Mouse (Mus musculus) activated CD4-positive, CD25-positive, alpha-beta regulatory T cell, adult 4 months (primary cell): Measurements from ENCODE around the gene Ccdc148. TPM values are rescaled to one million over a fixed set of nuclear protein-coding genes. Genes with fewer than 3 reads are reported as not detected.

Experiments
- ATAC-seq: one replicate; pipeline ENCODE4 v1.8.0; 2017
- polyA plus RNA-seq, 2 experiments: library from polyadenylated mRNA; unstranded; fragments of 100-300 nt; shearing (Covaris generic); gene quantifications; one replicate each; pipeline ENCODE4 v1.2.1; 2017

The Ccdc148 gene
- polyA plus RNA-seq, 2 experiments from 2014 or later: 0.86 to 1.1 TPM

DNA sequence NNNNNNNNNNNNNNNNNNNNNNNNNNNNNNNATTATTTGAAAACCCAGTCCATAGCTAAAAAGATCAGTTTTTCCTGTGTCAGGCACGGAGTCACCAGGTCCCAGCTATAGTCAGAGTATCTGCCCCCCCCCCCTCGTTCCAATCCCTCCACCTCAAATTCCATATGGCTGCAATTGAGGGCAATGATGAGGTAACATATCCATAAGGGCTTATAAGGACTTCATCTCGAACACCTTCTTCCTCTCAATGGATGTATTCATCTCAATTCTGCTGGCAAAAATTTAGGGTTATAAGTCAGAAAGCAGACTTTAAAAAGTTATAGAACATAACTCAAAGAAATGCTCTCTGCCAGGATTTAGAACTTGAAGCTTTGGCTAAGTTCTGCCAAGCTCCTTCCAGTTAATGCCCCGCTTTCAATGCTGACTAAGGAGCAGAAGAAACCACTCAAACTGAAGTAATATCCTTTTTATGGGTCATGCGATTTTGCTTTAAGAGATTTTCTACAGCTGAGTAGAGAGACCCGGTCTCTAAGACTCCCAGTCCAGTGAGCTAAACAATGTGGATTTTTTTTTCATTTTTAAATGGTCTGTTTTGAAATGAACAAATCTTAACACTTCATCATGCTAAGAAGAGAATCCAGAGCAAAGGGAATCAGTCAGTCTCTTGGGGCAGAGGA, 111.6 kb downstream of the Ccdc148 start:
- ATAC-seq: no peak

DNA sequence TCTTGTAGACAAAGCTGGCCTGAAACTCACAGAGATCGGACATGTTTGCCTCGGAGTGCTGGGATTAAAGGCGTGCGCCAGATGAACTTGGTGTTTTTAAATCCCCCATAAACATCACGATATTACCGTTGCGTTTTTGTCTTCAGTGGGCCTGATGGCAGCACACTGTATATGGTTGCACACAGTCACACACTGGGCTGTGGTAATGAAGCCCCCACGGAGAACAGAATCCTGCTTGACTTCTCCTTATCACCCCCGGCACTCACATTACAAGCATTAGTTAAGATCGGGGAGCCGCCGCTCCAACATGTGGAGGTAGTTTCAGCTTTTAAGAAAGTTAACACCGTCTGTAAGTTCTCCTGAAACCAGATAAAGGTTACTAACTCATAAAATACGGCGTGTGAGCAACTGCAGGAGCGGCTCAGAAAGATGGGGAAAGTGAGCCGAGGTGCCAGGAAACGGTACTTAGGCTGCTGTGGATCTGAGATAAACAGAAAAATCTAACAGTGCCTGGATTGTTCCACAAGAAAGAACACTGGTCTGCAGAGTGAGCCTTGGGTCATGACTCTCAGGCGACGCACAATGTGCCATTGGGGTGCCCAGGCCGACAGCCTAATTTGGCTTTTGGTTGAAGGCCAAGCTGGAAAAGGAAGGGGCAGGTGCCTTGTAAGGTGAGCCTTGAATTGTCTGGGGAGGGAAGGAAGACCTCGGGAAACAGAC, 117.0 kb downstream of the Ccdc148 start:
- ATAC-seq: no peak

DNA sequence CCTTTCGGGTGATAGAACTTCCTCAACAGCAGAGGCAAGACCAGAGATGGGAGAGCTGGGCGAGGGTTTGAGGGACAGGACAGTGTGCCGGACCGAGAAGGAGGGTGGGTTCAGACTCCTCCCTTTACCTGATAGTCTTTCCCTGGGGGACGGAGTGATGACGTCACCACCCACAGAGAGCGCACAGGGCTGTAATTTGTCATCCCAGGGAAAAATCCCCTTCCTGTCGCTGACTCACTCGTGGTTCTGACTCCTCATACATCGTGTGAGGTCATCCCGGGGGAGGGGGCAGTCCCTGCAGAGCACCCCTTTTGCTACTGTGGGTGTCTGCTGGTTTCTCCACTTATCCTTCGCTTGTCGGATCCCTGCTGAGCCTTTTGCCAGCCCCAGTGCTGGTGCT, 117.9 kb downstream of the Ccdc148 start:
- ATAC-seq: peak; percentile 65

DNA sequence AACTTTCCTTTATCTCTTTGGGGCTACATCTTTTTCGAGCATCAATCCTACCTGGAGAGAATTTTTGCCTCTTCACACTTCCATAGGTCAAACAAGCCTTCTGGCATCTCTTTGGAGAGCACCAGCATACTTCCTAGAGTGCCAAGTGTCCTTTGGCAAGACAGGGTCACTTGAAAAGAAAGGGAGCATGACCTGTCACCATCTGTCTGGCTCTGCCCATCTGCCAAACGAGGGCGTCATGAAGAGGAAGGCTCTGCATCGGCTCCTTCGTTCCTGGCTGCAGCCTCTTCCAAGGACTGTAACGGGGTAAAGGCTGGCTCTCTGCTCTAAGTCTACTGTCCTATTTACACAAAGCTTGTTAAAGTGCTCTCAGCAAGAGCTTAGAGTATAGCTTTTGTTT, 124.0 kb downstream of the Ccdc148 start:
- ATAC-seq: no peak

DNA sequence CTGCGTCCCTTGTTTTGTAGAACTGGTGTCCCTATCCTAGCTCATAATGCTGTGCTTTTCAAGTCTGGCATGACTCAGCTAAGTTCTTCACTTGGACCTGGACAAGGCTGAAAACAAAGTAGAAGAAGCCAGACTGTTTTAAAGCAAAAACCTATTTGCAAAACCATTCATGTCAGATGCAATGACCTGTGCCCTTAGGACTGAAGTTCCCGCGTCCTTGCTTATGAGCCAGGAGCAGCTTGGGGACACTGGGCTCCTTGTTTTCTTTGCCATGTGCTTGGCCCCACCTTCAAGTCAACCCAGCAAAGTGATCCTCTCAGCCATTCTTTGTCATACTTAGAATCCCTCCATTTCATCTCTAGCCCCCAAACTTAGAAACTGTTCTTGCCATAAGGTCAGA, 125.3 kb downstream of the Ccdc148 start:
- ATAC-seq: no peak

DNA sequence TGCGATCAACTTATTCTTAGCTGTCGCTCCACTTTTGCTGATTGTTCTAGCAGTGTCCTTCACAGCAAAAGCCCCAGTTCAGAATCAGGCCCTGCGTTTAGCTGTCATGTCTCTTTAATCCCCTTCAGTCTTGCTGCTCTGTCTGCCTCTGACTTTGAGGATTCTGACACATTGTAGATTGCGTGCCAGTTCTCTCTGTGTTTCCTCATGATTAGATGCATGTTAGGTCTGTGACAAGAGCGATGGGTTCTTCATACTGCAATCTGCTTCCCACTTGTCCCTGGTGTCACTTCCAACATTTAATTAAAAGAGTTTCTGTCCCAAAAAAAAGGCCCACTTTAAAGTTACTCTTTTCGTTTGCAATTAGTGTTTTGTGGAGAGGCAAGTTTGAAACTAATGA, 126.2 kb downstream of the Ccdc148 start:
- ATAC-seq: no peak

DNA sequence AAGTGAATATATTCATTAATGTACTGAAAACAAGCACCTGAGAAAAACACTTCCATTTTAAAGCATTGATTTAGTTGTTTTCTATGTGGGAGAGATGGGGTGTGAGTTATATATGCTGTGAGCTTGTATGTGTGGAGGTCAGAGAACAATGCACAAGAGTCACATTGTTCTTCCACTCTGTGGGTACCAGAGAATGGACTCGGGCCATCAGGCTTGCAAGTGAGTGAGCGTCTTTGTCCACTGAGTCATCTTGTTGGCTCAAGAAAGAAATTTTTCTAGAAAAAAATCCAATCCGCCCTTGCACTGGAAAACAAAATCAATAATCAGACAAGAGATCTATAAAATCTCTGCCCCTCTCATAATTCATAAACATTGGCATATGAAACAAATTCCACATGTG, 135.9 kb downstream of the Ccdc148 start:
- no peak for ATAC-seq

DNA sequence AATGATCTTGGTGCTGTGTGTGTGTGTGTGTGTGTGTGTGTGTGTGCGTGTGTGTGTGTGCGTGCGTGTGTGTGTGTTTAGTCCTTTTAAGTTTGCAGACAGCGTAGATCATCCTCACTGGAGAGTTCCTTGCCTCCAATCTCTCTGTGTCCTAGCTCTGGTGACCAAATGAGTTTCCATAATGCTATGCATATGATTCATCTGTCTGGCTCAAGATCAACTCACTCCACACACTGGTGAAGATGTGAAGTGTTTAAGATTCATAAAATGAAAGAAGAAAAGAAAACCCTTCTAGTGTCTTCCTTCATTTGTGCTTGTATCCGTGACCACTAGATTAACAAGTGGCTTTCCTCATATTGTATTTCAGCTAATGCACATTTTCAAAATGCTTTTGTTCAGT, 153.1 kb downstream of the Ccdc148 start:
- ATAC-seq: no peak

DNA sequence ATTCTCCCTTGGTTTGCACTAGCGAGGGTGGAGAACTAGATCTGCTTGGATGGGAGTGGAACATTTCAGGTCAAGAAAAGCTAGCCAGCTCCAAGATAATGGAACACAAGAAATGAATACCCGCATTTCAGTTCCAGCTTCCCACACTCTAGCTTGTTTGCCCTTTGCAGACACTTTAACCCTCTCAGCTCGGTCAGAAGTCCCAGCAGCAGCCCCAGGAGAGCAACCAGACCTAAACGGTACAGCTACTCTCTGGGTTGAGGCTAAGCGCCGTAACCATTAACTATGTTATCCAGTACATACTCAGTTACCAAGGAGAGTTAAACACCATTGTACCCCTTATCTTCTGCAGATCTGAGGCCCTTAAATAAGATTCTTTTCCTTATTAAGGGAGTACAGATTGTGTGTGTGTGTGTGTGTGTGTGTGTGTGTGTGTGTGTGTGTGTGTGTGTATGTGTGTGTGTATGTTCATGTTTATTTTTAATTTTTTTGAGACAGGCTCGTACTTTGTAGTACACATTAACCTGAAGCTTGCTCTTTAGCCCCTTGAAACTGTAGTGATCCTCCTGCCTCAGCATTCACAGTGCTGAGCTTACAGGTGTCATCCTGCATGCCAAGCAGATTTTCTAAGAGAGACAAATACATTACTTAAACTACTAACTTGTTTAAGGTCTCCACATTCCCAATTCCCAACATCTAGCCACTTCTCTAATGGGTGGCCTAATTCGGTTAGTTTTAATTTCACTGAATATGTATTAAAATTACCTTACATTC, 153.7 kb downstream of the Ccdc148 start:
- no peak for ATAC-seq

DNA sequence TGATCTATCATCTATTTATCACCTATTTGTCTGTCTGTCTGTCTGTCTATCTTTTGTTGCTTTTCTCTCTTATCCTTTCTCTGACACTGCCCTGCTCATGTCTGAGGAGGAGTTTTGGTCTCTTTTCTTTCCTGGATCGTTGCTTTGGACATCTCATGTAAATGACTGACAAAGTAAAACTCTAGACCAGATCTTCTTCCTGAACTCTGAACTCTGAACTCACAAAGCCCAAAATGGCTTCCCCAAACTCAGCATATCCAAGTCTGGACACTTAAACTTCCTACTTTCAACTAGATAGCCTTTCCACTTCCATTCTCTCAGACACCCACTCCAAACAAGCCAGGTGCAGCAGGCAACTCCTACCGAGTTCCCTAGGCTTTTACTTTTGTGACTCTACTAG, 163.3 kb downstream of the Ccdc148 start:
- ATAC-seq: no peak

DNA sequence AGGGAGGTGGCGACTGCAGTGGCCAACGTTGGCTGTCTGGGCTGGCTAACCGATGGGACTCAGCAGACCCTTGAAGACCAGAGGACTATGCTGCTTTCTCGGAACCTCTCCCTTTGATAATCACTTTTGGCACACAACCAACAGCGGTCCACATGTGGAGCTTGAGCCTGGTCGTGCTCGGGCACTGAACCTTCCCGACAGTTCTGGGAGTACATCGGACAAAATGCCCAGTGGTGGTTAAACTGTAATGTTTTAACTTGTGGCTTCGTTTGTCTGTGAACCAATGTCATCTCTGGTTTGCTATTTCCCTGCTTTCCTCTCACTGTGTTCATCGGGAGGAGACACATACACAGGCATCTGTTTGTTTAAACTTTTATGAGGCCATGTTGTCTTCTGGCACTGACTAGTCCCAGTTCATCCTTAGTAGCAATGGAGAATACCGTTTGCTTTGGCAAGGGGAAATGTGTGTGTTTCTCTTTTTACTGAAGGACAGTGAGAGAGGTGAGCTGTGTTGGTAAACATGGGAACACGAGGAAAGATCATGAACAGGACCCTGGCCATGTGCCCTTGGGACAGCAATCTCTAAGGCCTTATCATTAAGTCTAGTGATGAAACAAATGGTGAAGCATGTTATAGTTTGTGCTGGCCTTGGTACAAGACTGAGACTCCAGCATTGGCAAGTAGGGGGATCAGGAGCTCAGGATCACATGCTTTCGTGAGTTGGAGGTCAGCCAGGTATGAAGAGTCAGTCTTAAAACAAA, 167.9 kb downstream of the Ccdc148 start:
- ATAC-seq: no peak

DNA sequence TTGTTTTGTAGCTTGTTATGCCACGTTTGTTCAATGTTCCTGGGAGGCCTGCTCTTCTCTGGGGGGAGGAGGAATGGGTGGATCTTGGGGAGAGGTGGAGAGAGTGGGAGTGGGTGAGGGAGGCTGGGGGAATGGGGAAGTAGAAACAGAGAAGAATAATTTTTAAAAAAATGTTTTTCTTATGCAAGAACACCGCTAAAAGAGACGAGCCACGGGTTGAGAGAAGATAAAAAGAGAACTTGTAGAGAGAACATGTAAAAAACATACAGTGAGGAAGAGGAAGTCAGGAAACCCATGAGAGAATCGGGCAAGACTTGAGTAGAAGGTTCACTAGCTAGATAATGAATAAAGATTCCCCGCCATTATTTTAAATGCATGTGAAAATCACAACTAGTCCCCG, 182.4 kb downstream of the Ccdc148 start:
- ATAC-seq: no peak

DNA sequence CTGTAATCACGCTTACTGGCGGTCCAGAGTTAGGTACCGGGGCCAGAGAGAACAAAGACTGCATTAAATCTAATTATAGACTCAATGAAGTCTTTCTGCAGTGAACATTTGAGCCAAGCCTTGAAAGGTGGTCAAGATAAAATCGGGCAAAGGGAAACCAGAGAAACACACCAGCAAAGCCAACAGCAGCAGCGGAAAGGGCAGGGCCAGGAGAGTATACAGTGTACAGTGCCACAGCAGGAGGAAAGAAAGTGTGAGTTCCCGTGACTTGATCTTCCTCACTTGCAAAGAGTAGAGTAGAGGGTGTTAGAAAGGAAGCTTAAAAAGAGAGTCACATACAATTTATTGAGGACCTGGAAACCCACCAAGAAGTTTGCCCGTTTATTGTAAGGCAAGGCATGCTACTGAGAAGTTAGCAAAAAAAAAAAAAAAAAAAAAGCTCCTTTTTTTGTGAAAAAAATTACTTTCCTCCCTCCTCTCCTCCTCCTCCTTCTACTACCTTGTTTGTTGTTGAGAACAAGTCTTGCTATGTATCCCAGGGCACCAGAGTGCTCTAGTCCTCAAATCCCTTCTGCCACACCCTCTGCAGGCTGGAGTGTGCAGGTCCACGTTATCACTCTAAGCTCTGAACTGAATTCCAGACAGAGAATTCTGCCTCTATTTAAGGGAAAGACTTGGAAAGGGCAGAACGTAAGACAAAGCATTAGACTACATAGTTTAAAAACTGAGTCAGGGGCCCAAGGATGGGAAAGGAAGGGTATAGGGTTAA, 188.8 kb downstream of the Ccdc148 start:
- no peak for ATAC-seq

DNA sequence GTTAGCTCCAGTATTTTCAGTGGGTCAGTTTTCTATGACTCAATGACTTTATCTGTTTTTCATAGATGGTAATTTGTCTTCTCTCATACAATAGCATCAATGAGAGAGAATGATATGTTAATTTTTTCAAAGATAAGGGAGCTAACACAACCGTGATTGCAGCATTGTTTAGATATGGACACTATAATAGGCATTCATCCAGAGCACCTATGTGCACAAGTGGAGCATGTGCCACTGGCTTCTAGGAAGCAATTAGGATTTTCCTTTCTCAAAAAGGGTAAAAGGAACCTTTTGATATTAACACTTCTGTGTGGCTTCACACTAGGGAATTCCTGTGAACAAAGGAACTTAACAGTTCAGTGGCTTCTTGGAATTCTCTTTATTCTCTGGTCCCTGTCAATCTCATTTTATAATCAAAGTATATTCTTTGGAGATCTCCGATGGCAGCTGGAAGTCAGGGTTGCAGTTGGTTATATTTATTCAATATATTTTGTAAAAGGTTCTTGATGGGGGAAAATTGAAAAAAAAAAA, 203.6 kb downstream of the Ccdc148 start:
- ATAC-seq: no peak

DNA sequence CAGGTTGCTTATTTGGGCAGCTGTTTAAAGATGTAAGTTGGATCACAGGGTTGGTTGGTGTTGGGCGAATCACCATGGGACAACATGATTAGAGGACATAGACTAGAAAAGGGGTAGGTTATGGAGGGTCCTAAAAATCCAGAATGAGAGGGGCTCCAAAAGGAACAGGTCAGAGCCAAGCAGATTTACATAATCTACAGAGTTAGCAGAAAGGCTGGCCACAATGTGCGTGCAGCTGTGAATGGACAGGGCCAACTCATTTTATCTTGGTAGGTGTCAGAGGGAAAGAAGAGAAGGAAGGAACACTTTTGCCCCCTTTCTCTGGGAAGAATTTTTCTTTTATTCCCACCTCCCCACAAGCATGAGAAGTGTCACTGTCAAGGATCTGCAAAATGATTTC, 204.1 kb downstream of the Ccdc148 start:
- no peak for ATAC-seq

DNA sequence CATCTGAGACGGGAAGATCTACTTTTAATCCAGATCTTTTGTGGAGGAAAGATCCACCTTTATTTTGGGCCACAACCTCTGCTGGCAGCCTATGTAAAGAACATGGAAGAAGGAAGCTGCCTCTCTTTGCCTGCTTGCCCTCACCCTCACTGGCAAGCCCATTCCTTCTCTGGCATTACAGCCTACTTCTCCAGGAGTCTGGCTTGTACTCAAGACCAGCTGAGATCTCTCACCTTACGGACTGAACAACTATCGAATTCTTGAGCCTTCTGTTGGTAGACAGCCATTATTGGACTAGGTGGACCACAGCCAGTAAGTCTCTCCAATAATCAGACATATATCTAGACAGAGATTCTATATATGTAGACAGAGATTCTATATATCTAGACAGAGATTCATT, 208.4 kb downstream of the Ccdc148 start:
- no peak for ATAC-seq

DNA sequence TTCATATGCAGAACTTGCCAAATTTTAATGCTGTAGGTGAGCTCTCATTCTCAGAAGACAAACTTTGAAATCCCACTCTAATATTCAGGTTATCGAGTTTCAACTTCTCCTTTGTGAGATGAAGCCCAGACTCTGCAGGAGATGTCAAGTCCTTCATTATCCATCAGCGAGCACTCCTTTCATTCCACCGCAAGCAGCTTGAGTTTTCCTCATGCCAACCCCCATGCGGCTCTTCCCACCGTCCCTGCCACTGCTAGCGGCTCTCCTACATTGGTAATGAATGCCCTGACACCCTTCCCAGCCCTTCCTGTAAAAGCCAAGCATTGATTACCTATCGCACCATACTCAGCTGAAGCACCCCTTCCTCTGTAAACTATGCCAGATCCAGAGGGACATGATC, 211.7 kb downstream of the Ccdc148 start:
- ATAC-seq: no peak

DNA sequence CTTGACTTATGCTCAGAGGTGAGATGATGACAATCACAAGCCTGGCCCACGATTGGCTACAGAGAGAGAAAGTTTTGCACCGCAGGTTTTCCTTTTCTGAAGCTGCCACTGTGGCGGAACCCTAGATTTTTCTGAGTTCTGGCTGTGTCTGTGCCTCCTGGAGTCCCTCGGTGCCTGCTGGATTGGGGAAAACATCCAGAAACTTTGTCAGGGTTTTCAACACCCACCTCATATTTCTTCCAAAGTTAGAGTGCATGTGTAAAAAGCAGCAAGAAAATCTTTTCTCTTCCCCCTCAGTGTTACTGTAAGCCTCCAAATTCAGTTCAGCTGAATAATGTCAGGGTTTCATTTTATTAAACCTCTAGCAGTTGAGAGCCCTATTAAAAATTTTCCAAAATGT, 219.1 kb downstream of the Ccdc148 start:
- no peak for ATAC-seq

DNA sequence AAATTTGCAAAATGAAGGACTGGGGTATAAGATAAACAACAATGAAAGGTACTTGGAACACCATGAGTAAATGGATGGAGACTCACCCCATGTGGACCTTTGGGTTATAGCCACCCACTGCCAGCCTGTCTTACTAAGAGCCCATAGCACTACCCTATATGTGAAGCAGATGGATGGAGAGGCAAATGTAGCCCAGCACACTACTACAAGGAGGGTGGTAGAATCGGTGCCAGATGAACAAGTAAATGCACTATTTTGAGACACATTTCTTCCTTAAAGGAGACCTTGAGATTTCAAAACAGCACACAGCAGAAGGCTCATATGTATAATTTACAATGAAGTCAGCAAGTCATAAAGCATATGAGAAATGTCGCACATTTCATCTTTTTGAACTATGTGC, 234.9 kb downstream of the Ccdc148 start:
- ATAC-seq: no peak

DNA sequence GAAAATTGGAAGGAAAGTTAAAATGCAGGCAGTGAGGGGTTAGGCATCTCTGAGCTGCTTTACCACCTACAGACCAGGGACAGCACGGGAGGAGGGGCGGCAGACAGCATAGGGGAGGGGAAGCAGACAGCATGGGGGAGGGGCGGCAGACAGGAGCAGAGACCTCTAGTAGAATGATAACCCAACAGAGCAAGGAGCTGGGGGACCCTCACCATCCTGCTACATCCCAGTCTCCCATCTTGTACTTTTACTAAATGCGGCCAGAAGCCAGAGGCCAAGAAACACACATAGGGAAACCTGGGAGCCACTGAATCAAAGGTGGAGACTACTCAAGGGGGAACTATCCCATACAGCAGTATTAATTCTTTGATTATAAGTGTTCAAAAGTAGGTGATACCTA, 242.1 kb downstream of the Ccdc148 start:
- no peak for ATAC-seq

DNA sequence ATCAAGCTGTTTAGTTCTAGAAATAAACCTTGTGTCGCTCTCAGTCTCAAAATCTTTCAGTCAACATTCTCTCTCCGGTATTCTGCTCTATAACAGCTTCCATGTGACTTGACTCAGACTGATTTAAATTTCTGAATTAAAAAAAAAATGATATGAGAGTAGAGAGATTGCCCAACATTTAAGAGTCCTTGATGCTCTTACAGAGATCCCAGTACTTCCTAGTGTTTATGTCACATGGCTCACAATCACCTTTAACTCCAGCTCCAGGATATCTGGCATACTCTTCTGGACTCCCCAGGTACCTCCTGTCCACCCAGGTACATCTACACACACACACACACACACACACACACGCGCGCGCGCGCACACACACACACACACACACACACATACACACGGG, 248.1 kb downstream of the Ccdc148 start:
- no peak for ATAC-seq
